Mouse (Mus musculus) spleen, embryonic (tissue): ENCODE measurements around the gene BC025920.
"Not testable (repeated sequence)": the region's sequence is repeated elsewhere in the genome, so short reads cannot be mapped to it uniquely, and the experiment has no call there.

Experiments
- CTCF ChIA-PET: fragments of 350-600 bp; sonication (Branson Sonifier 250); formaldehyde crosslinking; loops from one replicate; lab custom pipeline; 2022; lab: Charles Lee

BC025920 gene

GRCm38 (mm10) chr10:81601396-81601905 is 4.6 kb upstream of the BC025920 start:
- CTCF ChIA-PET = no interaction called here

GRCm38 (mm10) chr10:81602741-81603151 is 3.3 kb upstream of the BC025920 start:
- CTCF ChIA-PET = interaction anchor here (0.6 kb wide), 1 partner anchor 22 kb away, joined by 3 read pairs; no protein-coding TSS in a partner anchor

GRCm38 (mm10) chr10:81604019-81604967 is 1.8 kb upstream of the BC025920 start:
- CTCF ChIA-PET = interaction anchor here (0.6 to 1.4 kb wide), 3 partner anchors 33 to 104 kb away, joined by 3 to 4 read pairs (median 3); no protein-coding TSS in a partner anchor

- CTCF ChIA-PET = interaction anchor here (0.8 to 1.4 kb wide), 3 partner anchors 34 to 108 kb away, joined by 3 to 4 read pairs (median 3); no protein-coding TSS in a partner anchor
These were observed 953 bp upstream of the BC025920 start for GRCm38 (mm10) chr10:81604968-81605665.

- CTCF ChIA-PET = interaction anchor here (0.8 to 1.4 kb wide), 3 partner anchors 35 to 109 kb away, joined by 3 to 4 read pairs (median 3); no protein-coding TSS in a partner anchor
These were observed 450 bp upstream of the BC025920 start for GRCm38 (mm10) chr10:81605666-81605973.

GRCm38 (mm10) chr10:81608308-81608707 is 2.2 kb downstream of the BC025920 start:
- CTCF ChIA-PET = interaction anchor here (0.5 kb wide), 1 partner anchor 80 kb away, joined by 6 read pairs; no protein-coding TSS in a partner anchor

- CTCF ChIA-PET = no interaction called here
These were observed 6.7 kb downstream of the BC025920 start for GRCm38 (mm10) chr10:81612779-81613178.

GRCm38 (mm10) chr10:81615486-81615885 is 9.4 kb downstream of the BC025920 start:
- CTCF ChIA-PET = no interaction called here

GRCm38 (mm10) chr10:81619976-81620375 is 13.9 kb downstream of the BC025920 start:
- CTCF ChIA-PET = no interaction called here

GRCm38 (mm10) chr10:81620786-81621185 is 14.7 kb downstream of the BC025920 start:
- CTCF ChIA-PET = no interaction called here

- CTCF ChIA-PET = no interaction called here
These were observed 17.4 kb downstream of the BC025920 start for GRCm38 (mm10) chr10:81623441-81623840.

- CTCF ChIA-PET = no interaction called here
These were observed 20.3 kb downstream of the BC025920 start for GRCm38 (mm10) chr10:81626101-81626993.

GRCm38 (mm10) chr10:81626994-81627835 is 21.1 kb downstream of the BC025920 start, which contains the start of gene Sirt6:
Gene Sirt6, minus strand, starts transcription at chr10:81627797.
- CTCF ChIA-PET = no interaction called here

GRCm38 (mm10) chr10:81627836-81628220 is 21.8 kb downstream of the BC025920 start:
- CTCF ChIA-PET = no interaction called here

- CTCF ChIA-PET = no interaction called here
These were observed 22.3 kb downstream of the BC025920 start, which contains the start of gene Ankrd24 for GRCm38 (mm10) chr10:81628390-81628789. Gene Ankrd24, plus strand, starts transcription at chr10:81628540.

GRCm38 (mm10) chr10:81633253-81634099 is 27.4 kb downstream of the BC025920 start:
- CTCF ChIA-PET = interaction anchor here (0.9 kb wide), 1 partner anchor 10 kb away, joined by 5 read pairs; no protein-coding TSS in a partner anchor

GRCm38 (mm10) chr10:81636338-81636737 is 30.3 kb downstream of the BC025920 start:
- CTCF ChIA-PET = no interaction called here

- CTCF ChIA-PET = no interaction called here
These were observed 32.0 kb downstream of the BC025920 start for GRCm38 (mm10) chr10:81638101-81638500.

- CTCF ChIA-PET = not testable (repeated sequence)
These were observed 34.8 kb downstream of the BC025920 start for GRCm38 (mm10) chr10:81640825-81641224.
